Mouse (Mus musculus): Measurements from ENCODE around the gene Rbfox1. TPM values are rescaled to one million over a fixed set of nuclear protein-coding genes. Genes with fewer than 3 reads are reported as not detected.

The Rbfox1 gene
- 4.4 and 5.6 TPM in 2 replicates for polyA plus RNA-seq (2012; rRNA removed)

- TF ChIP-seq CTCF (IDR thresholded peaks at IDR 0.05; ENCODE audit: borderline replicate concordance, control insufficient read depth, extremely low read depth, insufficient read depth, low read length, poor library complexity) (no peak), POLR2A (IDR thresholded peaks at IDR 0.05; ENCODE audit: control insufficient read depth, extremely low read depth, insufficient read depth, low read length, poor library complexity) (no peak)
- Histone ChIP-seq H3K27ac (ENCODE audit: control insufficient read depth, insufficient read depth, low read length) (no peak within 1 kb of the TSS), H3K27me3 (ENCODE audit: control insufficient read depth, insufficient read depth, low read length) (no peaks in the 10 kb centered on the region), H3K36me3 (ENCODE audit: control insufficient read depth, insufficient read depth, low read length) (no peaks in the 10 kb centered on the region), H3K4me1 (replicated peaks; ENCODE audit: control insufficient read depth, insufficient read depth, low read length) (no peaks in the 10 kb centered on the region), H3K4me3 (ENCODE audit: control insufficient read depth, insufficient read depth, low read length) (no peak within 1 kb of the TSS)
- DNase-seq: no peak
- 4% methylated on average over 69 of the region's 69 CpGs for WGBS
These were observed at the start of gene Rbfox1 for GRCm38 (mm10) chr16:5884746-5885689. Gene Rbfox1, plus strand, starts transcription at chr16:5885355.

DNA sequence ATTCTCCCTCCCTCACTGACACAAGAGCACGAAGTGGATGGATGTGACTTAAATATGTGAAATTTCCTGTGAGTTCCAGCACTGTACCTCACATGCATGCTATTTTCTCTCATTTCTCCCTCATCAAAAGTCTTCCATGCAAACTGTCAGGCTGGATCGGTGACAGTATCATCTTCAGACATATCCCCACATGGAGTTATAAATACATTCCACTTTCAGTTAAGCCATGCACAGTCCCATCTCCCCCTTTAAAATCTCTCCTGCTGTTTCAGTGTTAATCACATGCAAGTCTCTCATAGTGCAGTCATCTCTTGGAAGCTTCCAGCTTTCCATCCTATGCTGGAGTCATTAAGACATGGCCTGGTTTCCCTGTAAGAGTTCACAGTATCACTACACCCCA lies 48.4 kb upstream of the Rbfox1 start:
- no peak overlapping the region for H3K4me3 ChIP-seq (ENCODE audit: control insufficient read depth, insufficient read depth, low read length)
- DNase-seq: no peak
- H3K27me3 ChIP-seq (ENCODE audit: control insufficient read depth, insufficient read depth, low read length): no peaks in the 10 kb centered on the region
- H3K27ac ChIP-seq (ENCODE audit: control insufficient read depth, insufficient read depth, low read length): no peak overlapping the region
- TF ChIP-seq POLR2A (IDR thresholded peaks at IDR 0.05; ENCODE audit: control insufficient read depth, extremely low read depth, insufficient read depth, low read length, poor library complexity): no peak
- TF ChIP-seq CTCF (IDR thresholded peaks at IDR 0.05; ENCODE audit: borderline replicate concordance, control insufficient read depth, extremely low read depth, insufficient read depth, low read length, poor library complexity): no peak
- no peaks in the 10 kb centered on the region for H3K4me1 ChIP-seq (replicated peaks; ENCODE audit: control insufficient read depth, insufficient read depth, low read length)
- WGBS: 91% methylated on average over 2 of the region's 2 CpGs
- no peaks in the 10 kb centered on the region for H3K36me3 ChIP-seq (ENCODE audit: control insufficient read depth, insufficient read depth, low read length)

DNA sequence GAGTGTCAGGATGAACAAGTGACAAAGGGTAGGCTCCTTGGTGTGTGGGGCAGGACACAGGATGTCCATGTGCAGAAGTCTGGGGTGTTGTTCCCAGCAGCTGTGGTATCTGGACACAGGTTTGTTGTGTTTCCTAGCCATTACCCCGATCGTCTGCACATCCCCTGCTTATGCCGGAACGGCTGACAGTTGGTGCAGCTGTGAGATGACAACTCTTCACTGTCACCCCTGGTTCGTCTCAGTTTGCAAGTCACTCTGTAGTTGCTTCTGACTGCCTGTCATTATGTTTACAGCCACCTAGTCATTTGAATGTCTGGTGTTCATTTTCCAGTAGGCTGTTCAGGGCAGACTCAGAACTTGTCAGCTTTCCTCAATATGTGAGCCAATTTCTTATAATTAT lies 44.0 kb upstream of the Rbfox1 start:
- no peak overlapping the region for H3K27ac ChIP-seq (ENCODE audit: control insufficient read depth, insufficient read depth, low read length)
- no peak for DNase-seq
- no peak overlapping the region for H3K4me3 ChIP-seq (ENCODE audit: control insufficient read depth, insufficient read depth, low read length)
- TF ChIP-seq CTCF (IDR thresholded peaks at IDR 0.05; ENCODE audit: borderline replicate concordance, control insufficient read depth, extremely low read depth, insufficient read depth, low read length, poor library complexity) (no peak), POLR2A (IDR thresholded peaks at IDR 0.05; ENCODE audit: control insufficient read depth, extremely low read depth, insufficient read depth, low read length, poor library complexity) (no peak)
- H3K4me1 ChIP-seq (replicated peaks; ENCODE audit: control insufficient read depth, insufficient read depth, low read length): no peaks in the 10 kb centered on the region
- no peaks in the 10 kb centered on the region for H3K36me3 ChIP-seq (ENCODE audit: control insufficient read depth, insufficient read depth, low read length)
- H3K27me3 ChIP-seq (ENCODE audit: control insufficient read depth, insufficient read depth, low read length): no peaks in the 10 kb centered on the region
- WGBS: 80% methylated on average over 5 of the region's 5 CpGs

DNA sequence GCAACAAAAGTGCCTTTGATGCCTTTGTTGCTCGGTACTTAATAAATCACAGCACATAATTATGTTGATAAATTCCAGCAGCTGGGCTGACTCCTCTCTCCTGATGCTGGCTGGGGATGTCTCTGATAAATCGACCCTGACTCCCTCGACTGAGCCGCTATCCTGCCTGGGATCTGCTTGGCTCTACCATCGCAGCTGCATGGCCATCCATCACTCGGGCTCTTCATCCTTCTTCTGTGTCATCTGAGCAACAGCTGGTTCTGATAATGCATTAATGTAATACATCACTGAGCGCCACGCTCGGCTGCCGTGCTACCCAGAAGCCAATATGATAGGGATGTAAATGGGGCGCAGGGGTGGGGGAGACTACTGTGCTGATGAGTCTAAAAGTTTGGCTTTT lies 39.5 kb upstream of the Rbfox1 start:
- no peak for TF ChIP-seq CTCF (IDR thresholded peaks at IDR 0.05; ENCODE audit: borderline replicate concordance, control insufficient read depth, extremely low read depth, insufficient read depth, low read length, poor library complexity)
- no peak for TF ChIP-seq POLR2A (IDR thresholded peaks at IDR 0.05; ENCODE audit: control insufficient read depth, extremely low read depth, insufficient read depth, low read length, poor library complexity)

GRCm38 (mm10) chr16:5853055-5853454 lies 32.1 kb upstream of the Rbfox1 start:
- Histone ChIP-seq H3K4me1 (replicated peaks; ENCODE audit: control insufficient read depth, insufficient read depth, low read length) (no peaks in the 10 kb centered on the region), H3K27ac (ENCODE audit: control insufficient read depth, insufficient read depth, low read length) (no peak overlapping the region), H3K4me3 (ENCODE audit: control insufficient read depth, insufficient read depth, low read length) (no peak overlapping the region), H3K36me3 (ENCODE audit: control insufficient read depth, insufficient read depth, low read length) (no peaks in the 10 kb centered on the region), H3K27me3 (ENCODE audit: control insufficient read depth, insufficient read depth, low read length) (no peaks in the 10 kb centered on the region)
- no peak for DNase-seq
- no peak for TF ChIP-seq POLR2A (IDR thresholded peaks at IDR 0.05; ENCODE audit: control insufficient read depth, extremely low read depth, insufficient read depth, low read length, poor library complexity)
- WGBS: 91% methylated on average over 2 of the region's 2 CpGs

More for the DNA sequence above, 39.5 kb upstream of the Rbfox1 start:
- Histone ChIP-seq H3K4me3 (ENCODE audit: control insufficient read depth, insufficient read depth, low read length) (no peak overlapping the region), H3K27me3 (ENCODE audit: control insufficient read depth, insufficient read depth, low read length) (no peaks in the 10 kb centered on the region), H3K4me1 (replicated peaks; ENCODE audit: control insufficient read depth, insufficient read depth, low read length) (no peaks in the 10 kb centered on the region), H3K36me3 (ENCODE audit: control insufficient read depth, insufficient read depth, low read length) (no peaks in the 10 kb centered on the region), H3K27ac (ENCODE audit: control insufficient read depth, insufficient read depth, low read length) (no peak overlapping the region)
- no peak for DNase-seq
- WGBS: 90% methylated on average over 11 of the region's 11 CpGs

DNA sequence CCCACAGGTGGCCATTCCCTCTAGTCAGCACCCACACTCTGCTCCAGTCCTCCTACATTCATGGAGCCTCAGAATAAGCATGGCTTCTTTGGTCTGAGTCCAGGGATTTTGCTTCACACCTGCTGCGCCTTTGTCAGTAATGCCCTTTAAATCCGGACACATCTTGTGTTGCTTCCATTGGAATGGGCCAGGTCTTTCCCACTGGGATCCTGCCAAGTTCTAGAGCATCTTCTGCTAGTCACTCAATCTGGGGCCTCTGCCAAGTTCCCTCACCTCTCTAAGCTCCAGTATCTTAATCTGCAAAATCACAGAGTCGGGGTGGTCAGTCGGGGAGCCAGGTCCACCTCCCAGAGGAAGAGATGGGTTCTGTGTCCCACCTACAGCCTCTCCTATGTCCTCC lies 20.8 kb upstream of the Rbfox1 start:
- TF ChIP-seq CTCF (IDR thresholded peaks at IDR 0.05; ENCODE audit: borderline replicate concordance, control insufficient read depth, extremely low read depth, insufficient read depth, low read length, poor library complexity): no peak
- no peak for TF ChIP-seq POLR2A (IDR thresholded peaks at IDR 0.05; ENCODE audit: control insufficient read depth, extremely low read depth, insufficient read depth, low read length, poor library complexity)
- H3K36me3 ChIP-seq (ENCODE audit: control insufficient read depth, insufficient read depth, low read length): no peaks in the 10 kb centered on the region
- WGBS: 91% methylated on average over 4 of the region's 4 CpGs

More for the DNA sequence above, 20.8 kb upstream of the Rbfox1 start:
- no peak for DNase-seq
- H3K27ac ChIP-seq (ENCODE audit: control insufficient read depth, insufficient read depth, low read length): no peak overlapping the region
- H3K4me3 ChIP-seq (ENCODE audit: control insufficient read depth, insufficient read depth, low read length): no peak overlapping the region
- H3K4me1 ChIP-seq (replicated peaks; ENCODE audit: control insufficient read depth, insufficient read depth, low read length): no peaks in the 10 kb centered on the region
- no peaks in the 10 kb centered on the region for H3K27me3 ChIP-seq (ENCODE audit: control insufficient read depth, insufficient read depth, low read length)

All from thymus, adult 2 months (tissue).